Mouse (Mus musculus) adrenal gland, postnatal 4 days (tissue): Measurements from ENCODE around the gene Ntng1. TPM values are rescaled to one million over a fixed set of nuclear protein-coding genes. Genes with fewer than 3 reads are reported as not detected.

Source experiments
- DNase-seq, 2 experiments: peaks; one replicate each; pipeline ENCODE4 v3.0.0; 2021 to 2022; ENCODE audit warnings: low spot score in 2 of 2, mixed read lengths in 2 of 2
- total RNA-seq, 2 experiments: library from RNA; stranded (reverse); gene quantifications; 2 replicates each; pipeline ENCODE4 v1.2.3; 2021

Gene Ntng1
- total RNA-seq, 2 experiments from 2014 or later = 2.0 to 2.1 TPM

- no peak for DNase-seq
Measured at GRCm38 (mm10) chr3:109931021-109931420, 212.8 kb downstream of the Ntng1 start.

GRCm38 (mm10) chr3:109923788-109924187 is 220.0 kb downstream of the Ntng1 start:
- no peak for DNase-seq

- no peak for DNase-seq
Measured at GRCm38 (mm10) chr3:109918996-109919395, 224.8 kb downstream of the Ntng1 start.

- no peak for DNase-seq
Measured at GRCm38 (mm10) chr3:109917926-109918694, 225.7 kb downstream of the Ntng1 start.

- no peak for DNase-seq
Measured at GRCm38 (mm10) chr3:109917077-109917476, 226.7 kb downstream of the Ntng1 start.

GRCm38 (mm10) chr3:109914226-109914625 is 229.6 kb downstream of the Ntng1 start:
- no peak for DNase-seq

GRCm38 (mm10) chr3:109890600-109890999 is 253.2 kb downstream of the Ntng1 start:
- no peak for DNase-seq

GRCm38 (mm10) chr3:109885672-109886071 is 258.1 kb downstream of the Ntng1 start:
- DNase-seq = no peak

GRCm38 (mm10) chr3:109879061-109879460 is 264.8 kb downstream of the Ntng1 start:
- DNase-seq = no peak

- no peak for DNase-seq
Measured at GRCm38 (mm10) chr3:109871986-109872385, 271.8 kb downstream of the Ntng1 start.

GRCm38 (mm10) chr3:109858276-109858675 is 285.5 kb downstream of the Ntng1 start:
- no peak for DNase-seq

- no peak for DNase-seq
Measured at GRCm38 (mm10) chr3:109854449-109855155, 289.2 kb downstream of the Ntng1 start.

GRCm38 (mm10) chr3:109846660-109847059 is 297.2 kb downstream of the Ntng1 start:
- no peak for DNase-seq

GRCm38 (mm10) chr3:109825806-109826205 is 318.0 kb downstream of the Ntng1 start:
- no peak for DNase-seq

- no peak for DNase-seq
Measured at GRCm38 (mm10) chr3:109822803-109823474, 320.9 kb downstream of the Ntng1 start.

GRCm38 (mm10) chr3:109818821-109819685 is 324.8 kb downstream of the Ntng1 start:
- DNase-seq = no peak

GRCm38 (mm10) chr3:109809065-109809464 is 334.7 kb downstream of the Ntng1 start:
- no peak for DNase-seq

- no peak for DNase-seq
Measured at GRCm38 (mm10) chr3:109807211-109807934, 336.4 kb downstream of the Ntng1 start.

- no peak for DNase-seq
Measured at GRCm38 (mm10) chr3:109804145-109804544, 339.7 kb downstream of the Ntng1 start.

GRCm38 (mm10) chr3:109803616-109804015 is 340.2 kb downstream of the Ntng1 start:
- no peak for DNase-seq
